Mouse (Mus musculus): ENCODE data around the gene Palld. TPM values are rescaled to one million over a fixed set of nuclear protein-coding genes. Genes with fewer than 3 reads are reported as not detected.
A peak's percentile ranks its signal among the peaks of the same experiment; 100 is the strongest.

The Palld gene
- polyA plus RNA-seq, 1 experiment: 47.5 TPM

GRCm38 (mm10) chr8:61611077-61611476, 291.4 kb downstream of the Palld start:
- Histone ChIP-seq H3K36me3 (ENCODE audit: control insufficient read depth, insufficient read depth, low read length) (no peaks in the 10 kb centered on the region), H3K27ac (ENCODE audit: insufficient read depth, low read depth, low read length) (peak overlapping the region; percentile 37; the same call in 1 of the 2 replicates), H3K27me3 (replicated peaks; ENCODE audit: control insufficient read depth, insufficient read depth, low read length) (no peaks in the 10 kb centered on the region), H3K4me1 (ENCODE audit: control insufficient read depth, insufficient read depth, low read length) (peaks cover 11% of the 10 kb centered on the region; the same call in 1 of the 2 replicates), H3K4me3 (ENCODE audit: insufficient read depth, low read depth, low read length) (no peak overlapping the region)
- TF ChIP-seq POLR2A (IDR thresholded peaks at IDR 0.05; ENCODE audit: low read depth, low read length) (no peak), CTCF (conservative IDR thresholded peaks at IDR 0.05; ENCODE audit: insufficient read depth, insufficient read length, low read depth, low read length) (no peak)
- 62% methylated on average over 7 of the region's 7 CpGs for WGBS
- peak; percentile 30 for DNase-seq

GRCm38 (mm10) chr8:61610546-61610945, 291.9 kb downstream of the Palld start:
- DNase-seq: peak; percentile 33
- peaks cover 11% of the 10 kb centered on the region; the same call in 1 of the 2 replicates for H3K4me1 ChIP-seq (ENCODE audit: control insufficient read depth, insufficient read depth, low read length)

GRCm38 (mm10) chr8:61607463-61607813, 295.1 kb downstream of the Palld start:
- no peaks in the 10 kb centered on the region for H3K27me3 ChIP-seq (replicated peaks; ENCODE audit: control insufficient read depth, insufficient read depth, low read length)
- TF ChIP-seq CTCF (conservative IDR thresholded peaks at IDR 0.05; ENCODE audit: insufficient read depth, insufficient read length, low read depth, low read length): no peak
- TF ChIP-seq POLR2A (IDR thresholded peaks at IDR 0.05; ENCODE audit: low read depth, low read length): no peak

More at GRCm38 (mm10) chr8:61610546-61610945, 291.9 kb downstream of the Palld start:
- WGBS: 65% methylated on average over 5 of the region's 5 CpGs
- TF ChIP-seq POLR2A (IDR thresholded peaks at IDR 0.05; ENCODE audit: low read depth, low read length): no peak
- no peak for TF ChIP-seq CTCF (conservative IDR thresholded peaks at IDR 0.05; ENCODE audit: insufficient read depth, insufficient read length, low read depth, low read length)
- Histone ChIP-seq H3K36me3 (ENCODE audit: control insufficient read depth, insufficient read depth, low read length) (no peaks in the 10 kb centered on the region), H3K27ac (ENCODE audit: insufficient read depth, low read depth, low read length) (no peak overlapping the region), H3K27me3 (replicated peaks; ENCODE audit: control insufficient read depth, insufficient read depth, low read length) (no peaks in the 10 kb centered on the region), H3K4me3 (ENCODE audit: insufficient read depth, low read depth, low read length) (no peak overlapping the region)

GRCm38 (mm10) chr8:61606795-61607462, 295.6 kb downstream of the Palld start:
- Histone ChIP-seq H3K4me3 (ENCODE audit: insufficient read depth, low read depth, low read length) (peak overlapping the region; percentile 15; the same call in 1 of the 2 replicates), H3K4me1 (ENCODE audit: control insufficient read depth, insufficient read depth, low read length) (peaks cover 11% of the 10 kb centered on the region; the same call in 1 of the 2 replicates), H3K27me3 (replicated peaks; ENCODE audit: control insufficient read depth, insufficient read depth, low read length) (no peaks in the 10 kb centered on the region), H3K36me3 (ENCODE audit: control insufficient read depth, insufficient read depth, low read length) (no peaks in the 10 kb centered on the region), H3K27ac (ENCODE audit: insufficient read depth, low read depth, low read length) (peak overlapping the region; percentile 94)
- peak; percentile 92 for DNase-seq
- no peak for TF ChIP-seq POLR2A (IDR thresholded peaks at IDR 0.05; ENCODE audit: low read depth, low read length)
- no peak for TF ChIP-seq CTCF (conservative IDR thresholded peaks at IDR 0.05; ENCODE audit: insufficient read depth, insufficient read length, low read depth, low read length)
- 11% methylated on average over 8 of the region's 8 CpGs for WGBS

More at GRCm38 (mm10) chr8:61607463-61607813, 295.1 kb downstream of the Palld start:
- H3K4me1 ChIP-seq (ENCODE audit: control insufficient read depth, insufficient read depth, low read length): peaks cover 11% of the 10 kb centered on the region; the same call in 1 of the 2 replicates
- WGBS: 61% methylated on average over 6 of the region's 6 CpGs
- no peak overlapping the region for H3K4me3 ChIP-seq (ENCODE audit: insufficient read depth, low read depth, low read length)
- DNase-seq: no peak
- H3K36me3 ChIP-seq (ENCODE audit: control insufficient read depth, insufficient read depth, low read length): no peaks in the 10 kb centered on the region
- H3K27ac ChIP-seq (ENCODE audit: insufficient read depth, low read depth, low read length): peak overlapping the region; percentile 26; the same call in 1 of the 2 replicates

GRCm38 (mm10) chr8:61604871-61605270, 297.6 kb downstream of the Palld start:
- H3K4me1 ChIP-seq (ENCODE audit: control insufficient read depth, insufficient read depth, low read length): peaks cover 3% of the 10 kb centered on the region; the same call in 1 of the 2 replicates
- no peak for DNase-seq

GRCm38 (mm10) chr8:61596889-61597288, 305.6 kb downstream of the Palld start:
- Histone ChIP-seq H3K4me3 (ENCODE audit: insufficient read depth, low read depth, low read length) (no peak overlapping the region), H3K36me3 (ENCODE audit: control insufficient read depth, insufficient read depth, low read length) (no peaks in the 10 kb centered on the region), H3K27ac (ENCODE audit: insufficient read depth, low read depth, low read length) (no peak overlapping the region), H3K4me1 (ENCODE audit: control insufficient read depth, insufficient read depth, low read length) (no peaks in the 10 kb centered on the region), H3K27me3 (replicated peaks; ENCODE audit: control insufficient read depth, insufficient read depth, low read length) (no peaks in the 10 kb centered on the region)
- no peak for DNase-seq
- 70% methylated on average over 3 of the region's 3 CpGs for whole genome bisulfite sequencing
- TF ChIP-seq POLR2A (IDR thresholded peaks at IDR 0.05; ENCODE audit: low read depth, low read length) (no peak), CTCF (conservative IDR thresholded peaks at IDR 0.05; ENCODE audit: insufficient read depth, insufficient read length, low read depth, low read length) (no peak)

More at GRCm38 (mm10) chr8:61604871-61605270, 297.6 kb downstream of the Palld start:
- Histone ChIP-seq H3K4me3 (ENCODE audit: insufficient read depth, low read depth, low read length) (no peak overlapping the region), H3K27ac (ENCODE audit: insufficient read depth, low read depth, low read length) (no peak overlapping the region), H3K27me3 (replicated peaks; ENCODE audit: control insufficient read depth, insufficient read depth, low read length) (no peaks in the 10 kb centered on the region), H3K36me3 (ENCODE audit: control insufficient read depth, insufficient read depth, low read length) (no peaks in the 10 kb centered on the region)
- TF ChIP-seq POLR2A (IDR thresholded peaks at IDR 0.05; ENCODE audit: low read depth, low read length): no peak
- TF ChIP-seq CTCF (conservative IDR thresholded peaks at IDR 0.05; ENCODE audit: insufficient read depth, insufficient read length, low read depth, low read length): no peak
- 84% methylated on average over 2 of the region's 2 CpGs for WGBS

- DNase-seq: no peak
- H3K27me3 ChIP-seq (replicated peaks; ENCODE audit: control insufficient read depth, insufficient read depth, low read length): no peaks in the 10 kb centered on the region
- TF ChIP-seq CTCF (conservative IDR thresholded peaks at IDR 0.05; ENCODE audit: insufficient read depth, insufficient read length, low read depth, low read length): no peak
- no peak for TF ChIP-seq POLR2A (IDR thresholded peaks at IDR 0.05; ENCODE audit: low read depth, low read length)
- no peaks in the 10 kb centered on the region for H3K36me3 ChIP-seq (ENCODE audit: control insufficient read depth, insufficient read depth, low read length)
- peak overlapping the region; percentile 8; the same call in 1 of the 2 replicates for H3K27ac ChIP-seq (ENCODE audit: insufficient read depth, low read depth, low read length)
- peaks cover 10% of the 10 kb centered on the region for H3K4me1 ChIP-seq (ENCODE audit: control insufficient read depth, insufficient read depth, low read length)
- WGBS: 33% methylated on average over 8 of the region's 8 CpGs
- H3K4me3 ChIP-seq (ENCODE audit: insufficient read depth, low read depth, low read length): no peak overlapping the region
These were observed 311.0 kb downstream of the Palld start for GRCm38 (mm10) chr8:61591446-61591845.

Data from kidney, adult 2 months (tissue).